In genomic region chr11:19373476-19373875, GRCm38 (mm10) we compare ENCODE assay signal across 17 mouse cellular contexts.
A peak's percentile ranks its signal among the peaks of the same experiment; 100 is the strongest.
DNase-seq lines count a peak whose midpoint lies in the region; ATAC-seq and TF ChIP-seq lines count a peak whose summit lies in the region.
"Had no signal": no experiment of that assay in that cellular context is flagged by ENCODE, and none has a peak within 500 bp of the region (broad histone marks: within the 10 kb centered on the region; RNA-seq: fewer than 3 reads in every experiment).

No protein-coding gene starts in this region.

- no peaks in the 10 kb centered on the region for H3K4me1 ChIP-seq in limb, embryonic 14.5 days (ENCODE audit: control insufficient read depth, insufficient read depth, low read length)
- H3K4me1 ChIP-seq in limb, embryonic 10.5 days: no peaks in the 10 kb centered on the region
- H3K4me1 ChIP-seq: forebrain, embryonic 12.5 days; hindbrain, embryonic 10.5 days; midbrain, embryonic 13.5 days; neural tube, embryonic 13.5 days had no signal

- no peak for TF ChIP-seq CTCF in brain, embryonic 14.5 days (IDR thresholded peaks at IDR 0.05; ENCODE audit: borderline replicate concordance, extremely low read depth, insufficient read depth, insufficient read length)

- no peak overlapping the region for H3K27ac ChIP-seq in limb, embryonic 14.5 days (replicated peaks; ENCODE audit: low read depth, low read length)
- H3K27ac ChIP-seq in limb, embryonic 10.5 days: no peak overlapping the region
- H3K27ac ChIP-seq: forebrain, embryonic 12.5 days; hindbrain, embryonic 10.5 days; kidney, postnatal 0 days; limb, embryonic 15.5 days; macrophage; midbrain, embryonic 13.5 days; neural tube, embryonic 13.5 days had no signal

- no peaks in the 10 kb centered on the region for H3K36me3 ChIP-seq in limb, embryonic 14.5 days (ENCODE audit: control insufficient read depth, insufficient read depth, low read length)
- no peaks in the 10 kb centered on the region for H3K36me3 ChIP-seq in limb, embryonic 10.5 days
- H3K36me3 ChIP-seq: forebrain, embryonic 12.5 days; hindbrain, embryonic 10.5 days; limb, embryonic 15.5 days; midbrain, embryonic 13.5 days; neural tube, embryonic 13.5 days had no signal

- no peak for TF ChIP-seq POLR2A in limb, embryonic 14.5 days (IDR thresholded peaks at IDR 0.05; ENCODE audit: borderline replicate concordance, extremely low read depth, insufficient read depth, insufficient read length)
- no peak for TF ChIP-seq POLR2A in brain, embryonic 14.5 days (IDR thresholded peaks at IDR 0.05; ENCODE audit: borderline replicate concordance, extremely low read depth, insufficient read depth, insufficient read length, poor library complexity, severe bottlenecking)

- no peak overlapping the region for H3K4me3 ChIP-seq in limb, embryonic 14.5 days (replicated peaks; ENCODE audit: low read length)
- H3K4me3 ChIP-seq in limb, embryonic 10.5 days: no peak overlapping the region
- H3K4me3 ChIP-seq: forebrain, embryonic 12.5 days; hindbrain, embryonic 10.5 days; limb, embryonic 15.5 days; midbrain, embryonic 13.5 days; neural tube, embryonic 13.5 days had no signal

- DNase-seq in cerebellum, postnatal 25 days: peak; percentile 32 to 67
- DNase-seq in limb, embryonic 14.5 days (ENCODE audit: low spot score): peak; percentile 55
- DNase-seq in limb, embryonic 10.5 days (ENCODE audit: low spot score): no peak
- DNase-seq in Muller cell, postnatal 12 days (ENCODE audit: inconsistent ontology term): peak; percentile 37
- peak; percentile 15 for DNase-seq in brain, embryonic 14.5 days (ENCODE audit: low read depth)
- DNase-seq in urinary bladder, postnatal 36 days (ENCODE audit: low spot score in 2 of 2): no peak
- DNase-seq: kidney, adult 18-20 months; spleen, adult 18-20 months; thymus, postnatal 4 days had no signal

- ATAC-seq in cerebellum, adult (ENCODE audit: insufficient number of reproducible peaks, low FRiP score, low TSS enrichment): no peak
- ATAC-seq in limb, embryonic 14.5 days (ENCODE audit: low FRiP score, low read depth): no peak
- ATAC-seq: midbrain, embryonic 13.5 days had no signal

- WGBS in limb, embryonic 14.5 days: 69% methylated on average over 5 of the region's 5 CpGs
- 82% methylated on average over 5 of the region's 5 CpGs for WGBS in limb, embryonic 10.5 days

- no peaks in the 10 kb centered on the region for H3K27me3 ChIP-seq in limb, embryonic 14.5 days (ENCODE audit: control insufficient read depth, insufficient read depth, low read length)
- H3K27me3 ChIP-seq in limb, embryonic 10.5 days (ENCODE audit: low read depth, poor library complexity, severe bottlenecking): no peaks in the 10 kb centered on the region
- H3K27me3 ChIP-seq: forebrain, embryonic 12.5 days; limb, embryonic 15.5 days; midbrain, embryonic 13.5 days; neural tube, embryonic 13.5 days had no signal

- H3K9ac ChIP-seq in limb, embryonic 14.5 days (ENCODE audit: low read depth, low read length, severe bottlenecking): no peak overlapping the region
- H3K9ac ChIP-seq: forebrain, embryonic 12.5 days; limb, embryonic 15.5 days; midbrain, embryonic 13.5 days; neural tube, embryonic 13.5 days had no signal

- no peak overlapping the region for H3K4me2 ChIP-seq in limb, embryonic 14.5 days (replicated peaks; ENCODE audit: low read depth, low read length, severe bottlenecking)
- H3K4me2 ChIP-seq: forebrain, embryonic 12.5 days; limb, embryonic 15.5 days; midbrain, embryonic 13.5 days; neural tube, embryonic 13.5 days had no signal

- no peaks in the 10 kb centered on the region for H3K9me3 ChIP-seq in limb, embryonic 14.5 days (ENCODE audit: control insufficient read depth, low read length)
- no peaks in the 10 kb centered on the region for H3K9me3 ChIP-seq in limb, embryonic 10.5 days (replicated peaks)
- H3K9me3 ChIP-seq: forebrain, embryonic 12.5 days; hindbrain, embryonic 10.5 days; limb, embryonic 15.5 days; midbrain, embryonic 13.5 days; neural tube, embryonic 13.5 days had no signal

Comparison
In these comparisons a context has a peak if more than half of its experiments do, and no peak if none do; other contexts are left out.
1. DNase-seq: peak in cerebellum, postnatal 25 days (2 of 2), limb, embryonic 14.5 days (single experiment), Muller cell, postnatal 12 days (single experiment) and brain, embryonic 14.5 days (single experiment); none in limb, embryonic 10.5 days (single experiment) and urinary bladder, postnatal 36 days (0 of 2).